Mouse (Mus musculus): ENCODE data around the gene Pkdcc.

Pkdcc gene

DNA sequence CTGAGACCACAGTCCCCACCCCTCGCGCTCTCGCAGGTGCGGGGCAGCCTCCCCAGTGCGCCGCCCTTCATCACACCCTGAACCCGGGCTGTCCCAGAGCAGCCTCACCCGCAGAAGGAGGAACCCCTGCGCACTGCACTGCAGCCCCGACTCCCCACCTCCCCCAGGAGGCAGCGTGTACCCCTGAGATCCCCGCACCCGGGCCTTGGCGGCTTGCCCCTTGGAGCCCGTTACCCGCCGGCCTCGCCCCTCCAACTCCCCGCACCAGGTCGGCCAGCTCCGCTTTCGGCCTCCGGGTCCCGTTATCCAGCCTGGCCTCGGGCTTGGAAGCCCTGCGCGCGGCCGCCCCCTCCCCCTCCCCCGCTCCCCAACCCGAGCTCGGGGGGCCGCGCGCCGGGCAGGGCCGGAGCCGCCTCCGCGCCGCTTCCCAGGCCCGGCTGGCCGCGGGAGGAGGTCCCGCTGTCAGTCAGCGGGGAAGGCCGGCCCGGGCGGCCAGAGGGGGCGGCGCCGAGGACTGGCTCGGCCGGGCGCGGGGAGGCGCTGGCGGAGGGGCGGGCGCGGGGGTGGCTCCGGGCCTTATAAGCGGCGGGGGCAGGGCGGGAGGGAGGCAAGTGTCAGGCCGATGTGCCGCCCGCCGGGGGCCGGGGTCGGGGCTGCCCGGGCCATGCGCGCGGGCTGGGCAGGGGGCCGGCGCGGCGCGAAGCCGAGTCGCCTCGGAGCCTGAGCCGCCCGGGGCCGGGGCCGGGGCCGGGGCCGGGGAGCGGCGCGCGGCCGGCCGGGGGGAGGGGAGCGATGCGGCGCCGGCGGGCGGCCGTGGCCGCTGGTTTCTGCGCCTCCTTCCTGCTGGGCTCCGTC, at the start of gene Pkdcc:
TSS of gene Pkdcc (plus strand) at position 619 of the 855 bp plus-strand sequence.
- DNase-seq (ENCODE audit: low spot score) = peak; percentile 41

- no peak for DNase-seq (ENCODE audit: low spot score)
Observed at GRCm38 (mm10) chr17:83166195-83166594, 48.9 kb upstream of the Pkdcc start.

DNA sequence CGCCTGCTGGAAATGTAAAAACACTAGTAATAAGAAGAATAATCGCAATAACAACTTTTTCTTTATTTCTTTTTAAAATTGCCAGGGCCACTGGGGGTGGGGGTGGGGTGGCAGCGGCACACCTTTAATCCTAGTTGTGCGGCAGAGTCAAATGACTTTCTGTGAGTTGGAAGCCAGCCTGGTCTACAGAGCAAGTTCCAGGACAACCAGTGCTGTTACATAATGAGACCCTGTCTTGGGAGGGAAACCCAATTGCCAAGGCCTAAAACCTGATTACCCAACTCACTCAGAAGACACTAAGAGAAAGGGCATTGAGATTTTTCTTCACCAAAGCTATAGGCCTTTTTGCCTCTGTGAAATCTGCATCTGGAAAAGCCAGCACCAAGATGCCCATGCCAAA, 38.9 kb upstream of the Pkdcc start:
- no peak for DNase-seq (ENCODE audit: low spot score)

GRCm38 (mm10) chr17:83178483-83179150, 36.5 kb upstream of the Pkdcc start:
- DNase-seq (ENCODE audit: low spot score) = no peak

DNA sequence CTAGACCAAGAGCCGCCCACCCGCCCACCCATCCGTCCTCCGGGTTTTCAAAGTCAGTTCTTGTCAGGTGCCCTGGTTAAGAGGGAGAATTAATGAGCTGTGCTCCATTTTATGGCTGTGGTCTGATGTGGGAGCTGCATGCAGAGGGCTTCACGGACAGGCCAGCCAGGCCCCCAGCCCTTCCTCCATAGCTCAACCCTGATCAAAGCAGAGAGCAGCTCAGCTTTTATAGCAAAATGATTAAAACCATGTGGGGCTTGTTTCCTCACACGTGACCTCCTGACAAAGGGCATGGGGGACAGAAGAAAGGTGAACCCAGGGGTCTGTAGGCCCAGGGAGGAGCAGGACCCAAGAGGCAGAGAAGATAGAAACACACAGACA, 36.0 kb upstream of the Pkdcc start:
- DNase-seq (ENCODE audit: low spot score) = no peak

GRCm38 (mm10) chr17:83179569-83179968, 35.5 kb upstream of the Pkdcc start:
- DNase-seq (ENCODE audit: low spot score) = no peak

DNA sequence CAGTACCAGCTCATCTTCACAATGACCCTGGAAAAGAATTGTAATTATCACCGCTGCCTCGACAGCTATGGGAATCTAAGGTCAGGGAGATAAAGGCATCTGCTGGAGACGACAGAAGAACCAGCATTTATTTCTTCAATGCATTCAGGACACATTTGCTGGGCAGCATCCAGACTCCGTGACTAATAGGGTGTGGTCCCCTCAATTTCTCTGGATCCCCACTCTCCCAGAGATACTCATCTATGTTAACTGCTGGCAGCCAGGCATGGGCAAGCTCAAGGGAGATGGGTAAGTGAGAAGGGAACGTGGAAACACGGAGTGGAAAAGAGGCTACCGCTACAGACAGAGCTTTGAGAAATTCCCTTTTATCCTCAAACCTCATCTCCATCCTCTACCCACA, 34.0 kb upstream of the Pkdcc start:
- DNase-seq (ENCODE audit: low spot score) = no peak

GRCm38 (mm10) chr17:83181592-83181991, 33.5 kb upstream of the Pkdcc start:
- no peak for DNase-seq (ENCODE audit: low spot score)

DNA sequence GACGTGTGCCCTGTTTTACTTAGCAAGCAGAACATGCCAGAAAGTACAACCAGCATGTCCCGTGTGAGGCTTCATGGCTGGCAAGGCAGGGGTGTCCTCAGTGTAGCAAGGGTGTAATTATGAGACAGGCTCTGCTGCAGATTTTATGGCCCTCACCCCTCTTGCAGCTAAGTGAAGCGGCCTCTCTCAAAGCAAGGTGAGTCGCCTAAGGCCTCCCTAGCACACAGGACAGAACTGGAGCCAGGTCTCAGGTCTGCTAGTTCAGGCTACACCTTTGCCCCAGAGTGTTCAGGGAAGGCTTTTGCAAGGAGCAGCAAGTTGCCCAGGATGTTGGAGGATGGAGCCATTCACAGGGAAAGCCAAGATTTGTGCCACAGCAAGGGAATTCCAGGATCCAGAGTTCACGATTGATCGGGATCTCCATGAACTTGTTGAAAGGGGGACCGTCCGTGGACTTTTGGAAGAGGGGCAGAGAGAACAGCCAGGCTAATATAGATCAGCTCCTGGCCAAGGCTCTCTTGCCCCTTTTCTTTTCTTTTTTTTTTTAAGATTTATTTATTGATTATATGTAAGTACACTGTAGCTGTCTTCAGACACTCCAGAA, 32.9 kb upstream of the Pkdcc start:
- DNase-seq (ENCODE audit: low spot score) = no peak

DNA sequence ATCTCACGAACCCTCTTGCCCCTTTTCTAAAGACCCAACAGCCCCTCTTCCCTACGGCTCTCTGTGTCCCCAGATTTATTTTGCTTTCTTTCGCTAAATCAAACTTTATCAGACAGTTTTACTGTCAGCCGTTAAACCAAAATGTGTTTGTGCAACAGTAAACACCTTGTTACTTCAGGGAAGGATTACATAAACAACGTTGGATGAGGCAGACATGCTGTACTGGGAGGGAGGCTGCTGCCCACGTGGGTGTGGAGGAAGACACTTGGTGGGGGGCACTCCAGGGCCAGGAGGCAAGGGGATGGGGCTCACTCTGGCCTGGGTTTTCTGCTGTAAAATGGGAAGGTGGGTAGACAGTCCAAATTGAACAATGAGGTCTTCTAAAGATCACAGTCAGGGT, 32.3 kb upstream of the Pkdcc start:
- no peak for DNase-seq (ENCODE audit: low spot score)

DNA sequence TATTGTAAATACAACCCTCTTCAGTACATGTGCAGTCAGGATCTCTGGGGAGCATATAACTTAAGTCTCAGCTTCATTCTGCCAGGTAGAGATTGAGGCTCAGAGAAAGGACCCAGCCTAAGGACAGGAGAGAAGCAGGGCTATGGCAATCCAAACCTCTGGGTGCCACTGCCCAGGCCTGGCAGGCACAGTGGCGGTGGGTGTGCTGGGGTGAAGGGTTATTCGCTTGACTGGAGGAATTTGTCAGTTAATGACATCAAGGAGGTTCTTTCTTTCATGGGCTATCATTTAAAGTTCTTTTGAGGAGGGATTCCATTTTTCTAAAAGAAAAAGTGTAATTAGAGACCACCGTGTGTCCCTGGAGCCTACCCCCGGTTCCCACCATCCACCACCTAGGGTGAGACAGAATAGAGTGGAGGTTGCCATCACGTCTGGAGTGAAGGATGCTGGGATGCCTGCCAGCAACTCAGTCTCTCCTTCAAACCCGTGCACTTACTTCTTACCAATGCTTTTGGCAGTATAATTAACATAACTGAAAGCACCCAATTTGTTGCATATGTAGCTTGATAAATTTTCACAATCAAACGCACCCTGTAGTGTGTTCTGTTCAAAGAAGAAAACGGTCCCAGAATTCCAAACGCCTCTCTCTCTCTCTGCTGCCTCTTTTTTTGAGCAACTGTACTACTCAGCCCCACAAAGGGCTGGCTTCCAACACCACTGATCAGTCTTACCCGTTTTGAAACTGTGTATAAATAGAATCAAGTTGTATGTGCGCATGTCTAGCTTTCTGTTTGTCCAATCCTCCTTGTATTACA, 27.1 kb upstream of the Pkdcc start:
- no peak for DNase-seq (ENCODE audit: low spot score)

- DNase-seq (ENCODE audit: low spot score) = no peak
Observed at GRCm38 (mm10) chr17:83190810-83191209, 24.3 kb upstream of the Pkdcc start.

DNA sequence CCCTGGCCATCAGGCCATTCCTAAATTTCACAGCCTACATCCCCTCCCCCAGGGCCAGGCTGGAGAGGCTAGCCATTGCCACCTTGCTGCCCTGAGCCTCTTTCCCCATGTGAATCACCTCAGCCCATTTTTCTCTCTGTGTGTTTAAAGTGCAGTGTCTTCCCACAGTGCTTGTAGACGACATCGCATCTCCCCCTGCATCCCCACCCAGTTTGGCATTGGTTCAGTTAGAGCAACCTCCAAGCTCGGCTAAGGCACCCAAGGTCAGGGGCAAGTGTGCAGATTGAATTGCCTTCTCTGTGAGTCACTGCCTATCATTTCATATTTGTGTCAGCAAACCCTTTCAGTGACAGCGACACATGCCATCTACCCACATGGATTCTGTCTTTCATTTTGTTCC, 20.6 kb upstream of the Pkdcc start:
- no peak for DNase-seq (ENCODE audit: low spot score)

DNA sequence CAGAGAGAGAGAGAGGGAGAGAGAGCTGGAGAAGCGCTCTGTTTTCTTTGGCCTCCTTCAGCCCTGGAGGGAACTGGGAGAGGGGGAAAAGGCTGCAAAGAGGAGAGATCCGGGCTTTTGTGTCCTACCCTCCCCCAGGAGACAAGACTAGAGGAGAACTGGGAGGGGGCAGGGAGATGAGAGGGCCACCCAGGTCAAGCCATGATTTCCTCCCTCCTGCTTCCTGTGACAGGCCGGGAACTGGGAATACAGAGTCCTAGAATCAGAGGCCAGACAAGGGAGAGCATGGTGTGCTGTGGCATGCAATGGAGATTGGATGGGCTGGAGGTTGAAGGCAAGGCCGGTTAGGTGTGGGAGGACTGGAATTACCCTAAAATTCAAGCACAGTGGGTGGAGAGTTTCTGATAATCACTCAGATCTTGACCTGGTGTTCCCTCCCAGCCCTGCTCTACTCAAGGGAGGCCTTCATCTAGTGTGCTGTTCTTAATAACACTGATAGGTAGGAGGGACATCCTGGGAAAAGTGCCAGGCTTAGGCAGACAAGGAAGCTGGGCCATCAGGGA, 17.6 kb upstream of the Pkdcc start:
- no peak for DNase-seq (ENCODE audit: low spot score)

- DNase-seq (ENCODE audit: low spot score) = no peak
Observed at GRCm38 (mm10) chr17:83200469-83200868, 14.6 kb upstream of the Pkdcc start.

DNA sequence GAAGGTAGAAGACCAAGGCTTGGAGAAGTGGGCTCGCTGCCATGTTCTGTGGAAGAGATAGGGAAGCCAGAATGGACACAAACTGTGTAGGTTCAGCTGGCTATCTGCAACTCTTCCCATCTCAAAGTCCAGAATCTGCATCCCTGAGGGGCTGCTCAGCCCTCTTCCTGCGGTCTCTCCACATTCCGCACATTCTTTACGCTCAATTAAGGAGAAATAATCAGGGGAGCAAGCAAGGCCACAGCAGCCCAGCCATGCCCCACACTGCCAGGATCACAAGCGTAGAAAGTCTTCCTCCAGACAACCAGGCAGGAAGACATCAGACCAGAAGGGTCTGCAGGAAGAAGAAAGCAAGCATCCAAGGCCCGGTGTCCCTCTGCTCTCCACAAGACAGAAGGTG, 13.8 kb upstream of the Pkdcc start:
- no peak for DNase-seq (ENCODE audit: low spot score)

GRCm38 (mm10) chr17:83203692-83204383, 11.3 kb upstream of the Pkdcc start:
- DNase-seq (ENCODE audit: low spot score) = no peak

- no peak for DNase-seq (ENCODE audit: low spot score)
Observed at GRCm38 (mm10) chr17:83207296-83207695, 7.8 kb upstream of the Pkdcc start.

DNA sequence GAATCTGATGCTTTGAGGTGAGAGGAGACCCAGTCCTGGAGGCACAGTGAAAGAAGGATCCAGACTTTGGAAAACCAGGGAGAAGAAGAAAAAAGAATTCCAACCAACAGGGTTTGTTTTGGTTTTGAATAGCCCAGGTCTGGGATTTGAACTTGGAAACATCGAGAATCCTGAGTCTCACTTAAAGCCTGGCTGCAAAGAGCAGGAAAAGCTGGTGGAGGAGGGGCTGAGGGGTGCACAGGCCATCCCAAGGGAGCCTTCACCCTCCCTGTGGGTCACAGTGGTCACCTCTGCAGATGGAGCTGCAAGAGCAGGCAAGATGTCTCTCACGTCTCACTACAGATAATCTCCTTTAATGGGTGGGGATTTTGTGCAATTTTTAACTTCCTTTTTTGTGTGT, 6.6 kb upstream of the Pkdcc start:
- DNase-seq (ENCODE audit: low spot score) = no peak

DNA sequence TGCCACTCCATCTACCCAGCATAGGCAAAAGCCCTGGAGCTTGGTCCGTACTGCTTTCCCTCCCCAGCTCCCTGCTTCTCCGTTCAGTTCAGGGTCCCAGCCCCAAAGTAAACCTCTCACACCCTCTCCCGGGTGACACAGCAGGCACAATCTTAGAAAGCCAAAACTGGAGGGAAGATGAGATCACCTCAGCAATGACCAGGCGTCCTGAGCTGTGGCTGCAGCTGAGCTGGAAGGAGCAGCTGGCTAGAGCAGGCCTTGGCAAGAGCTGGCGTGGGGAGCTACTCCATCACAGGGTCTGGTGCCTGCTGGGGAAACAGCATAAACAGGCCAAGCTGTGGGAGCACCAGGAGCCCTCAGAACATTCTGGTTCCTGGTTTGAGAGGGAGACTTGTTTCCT, 4.6 kb upstream of the Pkdcc start:
- DNase-seq (ENCODE audit: low spot score) = no peak

DNA sequence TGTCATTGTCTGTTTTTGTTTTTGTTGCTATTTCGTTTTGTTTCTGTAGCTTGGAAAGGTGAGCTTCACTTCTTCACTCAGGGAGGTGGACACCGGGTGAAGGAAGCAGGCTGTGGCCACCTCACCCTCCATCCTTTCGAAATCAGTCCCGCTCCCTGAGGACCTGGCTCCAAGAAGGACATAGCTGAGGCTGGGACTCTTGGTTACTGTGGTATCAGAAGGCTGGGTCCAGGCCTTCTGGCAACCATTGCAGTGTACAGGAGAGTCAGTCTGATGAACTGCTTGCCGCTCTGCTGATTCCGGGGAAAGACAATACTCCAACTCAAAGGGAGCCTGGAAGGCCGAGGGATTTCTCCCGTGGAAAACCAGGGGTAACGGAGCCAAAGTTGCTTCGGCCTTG, 3.9 kb upstream of the Pkdcc start:
- no peak for DNase-seq (ENCODE audit: low spot score)
